Mouse (Mus musculus) heart, embryonic 10.5 days (tissue): ENCODE results near the gene Tmem222. TPM values are rescaled to one million over a fixed set of nuclear protein-coding genes. Genes with fewer than 3 reads are reported as not detected.

Experiments used
- DNase-seq: peaks from one replicate; pipeline ENCODE4 v3.0.0-alpha.2; 2017; ENCODE audit warnings: low spot score
- H3K27ac ChIP-seq: fragments of 300-500 bp; sonication (generic); 2 replicates; pipeline ENCODE4 v1.5.1; 2016; ENCODE audit warnings: mild to moderate bottlenecking
- H3K27me3 ChIP-seq: fragments of 300-500 bp; sonication (generic); 2 replicates; pipeline ENCODE4 v1.6.1; 2016; ENCODE audit warnings: mild to moderate bottlenecking; ENCODE audit not compliant: poor library complexity, insufficient read depth, severe bottlenecking
- H3K36me3 ChIP-seq: fragments of 300-500 bp; sonication (generic); 2 replicates; pipeline ENCODE4 v1.6.1; 2016; ENCODE audit warnings: mild to moderate bottlenecking, moderate library complexity
- H3K4me1 ChIP-seq: fragments of 300-500 bp; sonication (generic); 2 replicates; pipeline ENCODE4 v1.6.1; 2016; ENCODE audit warnings: mild to moderate bottlenecking
- H3K4me3 ChIP-seq: fragments of 300-500 bp; sonication (generic); 2 replicates; pipeline ENCODE4 v1.5.1; 2016; ENCODE audit warnings: mild to moderate bottlenecking, moderate library complexity
- H3K9me3 ChIP-seq: fragments of 300-500 bp; sonication (generic); 2 replicates; pipeline ENCODE4 v1.6.1; 2016; ENCODE audit warnings: mild to moderate bottlenecking, moderate library complexity
- WGBS: fragments of 180-500 bp; shearing (Covaris S2); methylation state at CpG from one replicate; pipeline ENCODE4 v1.1.7; 2016; 5-methylcytosine and 5-hydroxymethylcytosine counted together
- polyA plus RNA-seq: library from polyadenylated mRNA; unstranded; fragments of >200 nt; fragmentation: Nextera tagmentation; extraction: Ambion mirVana; gene quantifications from 2 replicates; pipeline ENCODE4 v1.2.1, GENCODE M21; 2016

Gene Tmem222
- 66.8 and 75.2 TPM in 2 replicates for polyA plus RNA-seq

- H3K4me1 ChIP-seq: peaks cover 34% of the 10 kb centered on the region
- DNase-seq: peak; percentile 97
These were observed at the start of gene Tmem222 for GRCm38 (mm10) chr4:133277104-133278026. TSS of gene Tmem222 (minus strand) at chr4:133277792.

GRCm38 (mm10) chr4:133319667-133320066 lies 42.1 kb upstream of the Tmem222 start:
- no peaks in the 10 kb centered on the region for H3K9me3 ChIP-seq
- H3K4me3 ChIP-seq: no peak overlapping the region
- no peaks in the 10 kb centered on the region for H3K27me3 ChIP-seq
- peaks cover 4% of the 10 kb centered on the region; the same call in 1 of the 2 replicates for H3K4me1 ChIP-seq
- H3K27ac ChIP-seq: no peak overlapping the region
- WGBS: 80% methylated on average over 3 of the region's 3 CpGs
- DNase-seq: no peak
- peaks cover 18% of the 10 kb centered on the region for H3K36me3 ChIP-seq

More at GRCm38 (mm10) chr4:133277104-133278026, at the start of gene Tmem222:
- WGBS: under 1% methylated on average over 73 of the region's 73 CpGs
- peaks cover 4% of the 10 kb centered on the region; the same call in 1 of the 2 replicates for H3K36me3 ChIP-seq
- no peaks in the 10 kb centered on the region for H3K9me3 ChIP-seq
- peak within 1 kb of the TSS; percentile 92 for H3K27ac ChIP-seq
- no peaks in the 10 kb centered on the region for H3K27me3 ChIP-seq
- peak within 1 kb of the TSS; percentile 82 for H3K4me3 ChIP-seq

GRCm38 (mm10) chr4:133315991-133316390 lies 38.4 kb upstream of the Tmem222 start:
- H3K27ac ChIP-seq: no peak overlapping the region
- H3K9me3 ChIP-seq: no peaks in the 10 kb centered on the region
- peaks cover 17% of the 10 kb centered on the region; the same call in 1 of the 2 replicates for H3K36me3 ChIP-seq
- H3K4me1 ChIP-seq: peaks cover 9% of the 10 kb centered on the region
- DNase-seq: no peak
- H3K4me3 ChIP-seq: no peak overlapping the region
- 89% methylated on average over 5 of the region's 5 CpGs for WGBS
- H3K27me3 ChIP-seq: no peaks in the 10 kb centered on the region

GRCm38 (mm10) chr4:133314896-133315295 lies 37.3 kb upstream of the Tmem222 start:
- peaks cover 13% of the 10 kb centered on the region; the same call in 1 of the 2 replicates for H3K36me3 ChIP-seq
- H3K27me3 ChIP-seq: no peaks in the 10 kb centered on the region
- peaks cover 9% of the 10 kb centered on the region for H3K4me1 ChIP-seq
- DNase-seq: no peak
- no peak overlapping the region for H3K27ac ChIP-seq
- H3K9me3 ChIP-seq: no peaks in the 10 kb centered on the region
- 80% methylated on average over 8 of the region's 8 CpGs for WGBS
- H3K4me3 ChIP-seq: no peak overlapping the region

GRCm38 (mm10) chr4:133309948-133310347 lies 32.4 kb upstream of the Tmem222 start:
- no peaks in the 10 kb centered on the region for H3K27me3 ChIP-seq
- WGBS: 0% methylated on average over 3 of the region's 3 CpGs
- peaks cover 21% of the 10 kb centered on the region for H3K36me3 ChIP-seq
- H3K4me3 ChIP-seq: no peak overlapping the region
- peak; percentile 85 for DNase-seq
- peaks cover 8% of the 10 kb centered on the region for H3K4me1 ChIP-seq
- H3K27ac ChIP-seq: no peak overlapping the region
- no peaks in the 10 kb centered on the region for H3K9me3 ChIP-seq

GRCm38 (mm10) chr4:133307331-133307730 lies 29.7 kb upstream of the Tmem222 start:
- no peak overlapping the region for H3K27ac ChIP-seq
- H3K36me3 ChIP-seq: peaks cover 27% of the 10 kb centered on the region
- no peaks in the 10 kb centered on the region for H3K27me3 ChIP-seq
- 25% methylated on average over 3 of the region's 3 CpGs for WGBS
- H3K9me3 ChIP-seq: no peaks in the 10 kb centered on the region
- no peak overlapping the region for H3K4me3 ChIP-seq
- H3K4me1 ChIP-seq: peaks cover 8% of the 10 kb centered on the region
- DNase-seq: no peak

- WGBS: 73% methylated on average over 7 of the region's 7 CpGs
- no peak for DNase-seq
- Histone ChIP-seq H3K36me3 (peaks cover 35% of the 10 kb centered on the region), H3K4me3 (no peak overlapping the region), H3K27ac (no peak overlapping the region), H3K4me1 (0 out of 2 replicates have a peak, but pooled peaks cover 3% of the 10 kb centered on the region), H3K9me3 (no peaks in the 10 kb centered on the region), H3K27me3 (no peaks in the 10 kb centered on the region)
These were observed 28.2 kb upstream of the Tmem222 start for GRCm38 (mm10) chr4:133305825-133306224.

- Histone ChIP-seq H3K9me3 (no peaks in the 10 kb centered on the region), H3K36me3 (peaks cover 45% of the 10 kb centered on the region), H3K27ac (no peak overlapping the region), H3K27me3 (no peaks in the 10 kb centered on the region), H3K4me3 (no peak overlapping the region), H3K4me1 (0 out of 2 replicates have a peak, but pooled peaks cover 3% of the 10 kb centered on the region)
- WGBS: 91% methylated on average over 7 of the region's 7 CpGs
- DNase-seq: no peak
These were observed 27.2 kb upstream of the Tmem222 start for GRCm38 (mm10) chr4:133304770-133305169.

GRCm38 (mm10) chr4:133302668-133303067 lies 25.1 kb upstream of the Tmem222 start:
- Histone ChIP-seq H3K9me3 (no peaks in the 10 kb centered on the region), H3K27me3 (no peaks in the 10 kb centered on the region), H3K36me3 (peaks cover 41% of the 10 kb centered on the region), H3K4me3 (no peak overlapping the region), H3K4me1 (peaks cover 19% of the 10 kb centered on the region), H3K27ac (no peak overlapping the region)
- DNase-seq: no peak
- 65% methylated on average over 5 of the region's 5 CpGs for WGBS

- Histone ChIP-seq H3K4me1 (peaks cover 25% of the 10 kb centered on the region), H3K36me3 (peaks cover 41% of the 10 kb centered on the region), H3K27me3 (no peaks in the 10 kb centered on the region), H3K4me3 (no peak overlapping the region), H3K27ac (no peak overlapping the region), H3K9me3 (no peaks in the 10 kb centered on the region)
- 27% methylated on average over 4 of the region's 4 CpGs for WGBS
- DNase-seq: no peak
These were observed 24.2 kb upstream of the Tmem222 start for GRCm38 (mm10) chr4:133301802-133302201.

- no peak overlapping the region for H3K27ac ChIP-seq
- H3K4me3 ChIP-seq: no peak overlapping the region
- H3K27me3 ChIP-seq: no peaks in the 10 kb centered on the region
- peaks cover 48% of the 10 kb centered on the region for H3K36me3 ChIP-seq
- DNase-seq: no peak
- peaks cover 33% of the 10 kb centered on the region for H3K4me1 ChIP-seq
- no peaks in the 10 kb centered on the region for H3K9me3 ChIP-seq
- 85% methylated on average over 11 of the region's 11 CpGs for WGBS
These were observed 22.8 kb upstream of the Tmem222 start for GRCm38 (mm10) chr4:133300421-133300820.

GRCm38 (mm10) chr4:133299701-133300100 lies 22.1 kb upstream of the Tmem222 start:
- Histone ChIP-seq H3K4me1 (peaks cover 33% of the 10 kb centered on the region), H3K27me3 (peaks cover 4% of the 10 kb centered on the region; the same call in 1 of the 2 replicates), H3K36me3 (peaks cover 55% of the 10 kb centered on the region), H3K9me3 (no peaks in the 10 kb centered on the region), H3K27ac (no peak overlapping the region), H3K4me3 (no peak overlapping the region)
- WGBS: 65% methylated on average over 5 of the region's 5 CpGs
- DNase-seq: no peak
